Mouse (Mus musculus) CH12.LX (cell line): ENCODE results near the gene Slc32a1.

ENCODE experiments used
- CHD1 ChIP-seq: IDR thresholded peaks from 2 replicates; pipeline ENCODE4 v1.6.1; 2012; ENCODE audit warnings: low read depth, low read length, improper control_type of control experiment, inconsistent platforms
- CTCF ChIP-seq, 2 experiments: IDR thresholded peaks in 1 of 2; conservative IDR thresholded peaks in 1 of 2; 2 replicates each; pipeline ENCODE4 v1.5.1; 2011 to 2012; ENCODE audit warnings: low read depth in 2 of 2, low read length in 2 of 2, improper control_type of control experiment in 1 of 2, inconsistent platforms in 1 of 2, mild to moderate bottlenecking in 1 of 2, moderate library complexity in 1 of 2
- EP300 ChIP-seq: IDR thresholded peaks from 2 replicates; pipeline ENCODE4 v1.6.1; 2011; ENCODE audit warnings: low read length, improper control_type of control experiment
- ETS1 ChIP-seq: conservative IDR thresholded peaks from 2 replicates; pipeline ENCODE4 v1.6.1; 2012; ENCODE audit warnings: low read depth, mild to moderate bottlenecking, inconsistent platforms, low read length, improper control_type of control experiment, moderate library complexity
- HCFC1 ChIP-seq: IDR thresholded peaks from 2 replicates; pipeline ENCODE4 v1.6.1; 2012; ENCODE audit warnings: low read depth, mild to moderate bottlenecking, inconsistent platforms, low read length, improper control_type of control experiment
- JUND ChIP-seq: conservative IDR thresholded peaks from 2 replicates; pipeline ENCODE4 v1.6.1; 2011; ENCODE audit warnings: low read depth, low read length, improper control_type of control experiment
- KAT2A ChIP-seq: IDR thresholded peaks from 2 replicates; pipeline ENCODE4 v1.6.1; 2012; ENCODE audit warnings: low read length, improper control_type of control experiment, inconsistent platforms; ENCODE audit not compliant: insufficient replicate concordance
- MAX ChIP-seq: IDR thresholded peaks from 2 replicates; pipeline ENCODE4 v1.6.1; 2011; ENCODE audit warnings: low read length, improper control_type of control experiment
- MXI1 ChIP-seq: IDR thresholded peaks from 2 replicates; pipeline ENCODE4 v1.6.1; 2011; ENCODE audit warnings: mild to moderate bottlenecking, low read depth, low read length, improper control_type of control experiment
- MYC ChIP-seq: IDR thresholded peaks from 2 replicates; pipeline ENCODE4 v1.6.1; 2011; ENCODE audit warnings: low read depth, mild to moderate bottlenecking, improper control_type of control experiment, low read length
- NELFE ChIP-seq: IDR thresholded peaks from 2 replicates; pipeline ENCODE4 v1.6.1; 2011; ENCODE audit warnings: low read depth, low read length, improper control_type of control experiment
- POLR2A ChIP-seq: IDR thresholded peaks from 2 replicates; pipeline ENCODE4 v1.6.1; 2011; ENCODE audit warnings: low read depth, mild to moderate bottlenecking, improper control_type of control experiment, low read length
- ZNF384 ChIP-seq: IDR thresholded peaks from 2 replicates; pipeline ENCODE4 v1.6.1; 2012; ENCODE audit warnings: low read depth, low read length, improper control_type of control experiment, inconsistent platforms

GRCm38 (mm10) chr2:158615702-158616101, 5.1 kb downstream of the Slc32a1 start:
- no peak for TF ChIP-seq CTCF (conservative IDR thresholded peaks at IDR 0.05 in 1 of 2, IDR thresholded peaks at IDR 0.05 in 1 of 2; ENCODE audit: low read depth in 2 of 2, low read length in 2 of 2)
- TF ChIP-seq NELFE, result no peak
- no peak for TF ChIP-seq HCFC1
- no peak for TF ChIP-seq ETS1
- no peak for TF ChIP-seq POLR2A
- TF ChIP-seq ZNF384, result no peak
- TF ChIP-seq EP300, result no peak
- no peak for TF ChIP-seq MYC
- TF ChIP-seq KAT2A, result no peak
- no peak for TF ChIP-seq MAX
- no peak for TF ChIP-seq MXI1
- no peak for TF ChIP-seq CHD1
- no peak for TF ChIP-seq JUND
